Mouse (Mus musculus) G1E (cell line): Measurements from ENCODE around the gene Map4k5.

ENCODE experiments used
- CTCF ChIP-seq: IDR thresholded peaks from 2 replicates; pipeline ENCODE4 v1.5.1; 2012; ENCODE audit warnings: low read depth, low read length, inconsistent platforms, mixed read lengths
- POLR2AphosphoS5 ChIP-seq: IDR thresholded peaks from 2 replicates; pipeline ENCODE4 v1.6.1; 2012; ENCODE audit warnings: low read depth, low read length, inconsistent platforms; ENCODE audit not compliant: insufficient replicate concordance

DNA sequence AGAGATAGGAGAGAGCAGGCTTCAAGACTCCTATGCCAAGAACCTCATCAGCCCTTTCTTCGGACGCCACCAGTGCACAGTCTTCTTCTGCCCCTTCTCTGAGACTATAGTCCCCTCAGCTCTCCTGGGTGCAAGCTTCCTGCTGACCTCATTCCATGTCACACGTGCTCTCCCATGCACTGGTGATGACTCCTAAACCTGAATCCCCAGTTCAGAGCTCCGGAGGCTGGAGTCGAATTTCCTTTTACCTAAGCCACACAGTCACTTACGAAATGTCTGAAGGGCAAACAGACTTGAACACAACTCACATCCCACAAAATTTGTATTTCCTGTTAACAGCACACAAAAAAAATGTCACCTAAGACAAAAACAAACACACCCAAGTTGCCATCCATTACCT, 5.2 kb downstream of the Map4k5 start:
- no peak for TF ChIP-seq CTCF
- TF ChIP-seq POLR2AphosphoS5 = no peak
